Mouse (Mus musculus) cortical plate, adult 2 months (tissue): ENCODE data around the gene Ryr1.

Experiments used
- CTCF ChIP-seq: fragments of 200-500 bp; IDR thresholded peaks from 2 replicates; pipeline ENCODE4 v1.5.1; 2011; ENCODE audit warnings: mild to moderate bottlenecking, control low read depth, low read length; ENCODE audit not compliant: insufficient read depth; ENCODE audit errors: extremely low read depth
- POLR2A ChIP-seq: fragments of 200-500 bp; IDR thresholded peaks from 2 replicates; pipeline ENCODE4 v1.6.1; 2011; ENCODE audit warnings: mild to moderate bottlenecking, low read length, control low read depth; ENCODE audit not compliant: insufficient read depth; ENCODE audit errors: extremely low read depth

- TF ChIP-seq CTCF (no peak), POLR2A (no peak)
Measured at GRCm38 (mm10) chr7:29075208-29075607, 49.8 kb downstream of the Ryr1 start.
